Mouse (Mus musculus): Measurements from ENCODE around the gene Gm3336.

GRCm38 (mm10) chr8:70768231-70768776, 50.0 kb downstream of the Gm3336 start:
- no peak for TF ChIP-seq ZC3H11A (IDR thresholded peaks at IDR 0.05; ENCODE audit: borderline replicate concordance, low read depth, low read length)
- no peak for TF ChIP-seq MAFK (IDR thresholded peaks at IDR 0.05; ENCODE audit: insufficient read depth, low read depth, low read length)
- no peak for TF ChIP-seq CHD2 (IDR thresholded peaks at IDR 0.05; ENCODE audit: low read depth, low read length)
- no peak for TF ChIP-seq ZNF384 (IDR thresholded peaks at IDR 0.05; ENCODE audit: low read depth, low read length)

Measured in ES-E14 (cell line).